ENCODE assay signal across 9 mouse cellular contexts in the genomic region with DNA sequence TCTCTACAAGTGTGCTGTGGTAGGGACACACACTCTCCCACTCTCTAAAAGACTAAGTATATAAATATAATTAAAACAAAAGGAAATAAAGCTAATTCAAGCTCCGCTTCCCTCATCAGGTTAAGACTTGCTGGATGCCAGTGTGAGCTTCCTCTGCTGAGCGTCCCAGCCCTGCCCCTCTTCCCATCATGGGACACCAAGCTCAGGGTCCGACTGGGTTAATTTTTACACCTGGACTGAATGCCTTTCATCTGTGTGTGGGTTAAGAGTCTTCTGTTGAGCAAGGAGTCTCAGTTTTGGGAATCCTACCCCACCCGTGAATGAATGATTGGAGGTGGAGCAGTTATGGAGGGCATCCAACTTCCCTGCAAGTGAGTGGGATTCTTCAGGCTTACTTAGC. TPM values are rescaled to one million over a fixed set of nuclear protein-coding genes. Genes with fewer than 3 reads are reported as not detected.
DNase-seq lines count a peak whose midpoint lies in the region; ATAC-seq and TF ChIP-seq lines count a peak whose summit lies in the region.
"Had no signal": no experiment of that assay in that cellular context is flagged by ENCODE, and none has a peak within 500 bp of the region (broad histone marks: within the 10 kb centered on the region; RNA-seq: fewer than 3 reads in every experiment).

No protein-coding gene starts in this region.

- peaks cover 30% of the 10 kb centered on the region for H3K4me1 ChIP-seq in lung, embryonic 14.5 days (ENCODE audit: insufficient read depth)
- peaks cover 19% of the 10 kb centered on the region for H3K4me1 ChIP-seq in hindbrain, embryonic 13.5 days (replicated peaks)
- peaks cover 45% of the 10 kb centered on the region for H3K4me1 ChIP-seq in limb, embryonic 13.5 days
- peaks cover 47% of the 10 kb centered on the region for H3K4me1 ChIP-seq in stomach, embryonic 15.5 days

- H3K27ac ChIP-seq in lung, embryonic 14.5 days (ENCODE audit: low read depth), result peak overlapping the region; percentile 89
- H3K27ac ChIP-seq in hindbrain, embryonic 13.5 days, result peak overlapping the region; percentile 67
- H3K27ac ChIP-seq in limb, embryonic 13.5 days, result peak overlapping the region; percentile 61; the same call in 1 of the 2 replicates
- H3K27ac ChIP-seq in stomach, embryonic 15.5 days, result peak overlapping the region; percentile 92

- H3K9me3 ChIP-seq in lung, embryonic 14.5 days (ENCODE audit: low read depth, low read length), result no peaks in the 10 kb centered on the region
- no peaks in the 10 kb centered on the region for H3K9me3 ChIP-seq in hindbrain, embryonic 13.5 days
- no peaks in the 10 kb centered on the region for H3K9me3 ChIP-seq in limb, embryonic 13.5 days
- H3K9me3 ChIP-seq in stomach, embryonic 15.5 days, result no peaks in the 10 kb centered on the region

- TF ChIP-seq CTCF in lung, embryonic 14.5 days (IDR thresholded peaks at IDR 0.05; ENCODE audit: low read depth), result no peak

- peak overlapping the region; percentile 32; the same call in 1 of the 2 replicates for H3K4me3 ChIP-seq in lung, embryonic 14.5 days (ENCODE audit: low read depth, low read length)
- peak overlapping the region; percentile 33 for H3K4me3 ChIP-seq in hindbrain, embryonic 13.5 days
- H3K4me3 ChIP-seq in limb, embryonic 13.5 days, result peak overlapping the region; percentile 36
- peak overlapping the region; percentile 25 for H3K4me3 ChIP-seq in stomach, embryonic 15.5 days (replicated peaks)

- peak overlapping the region; percentile 20; the same call in 1 of the 2 replicates for H3K9ac ChIP-seq in lung, embryonic 14.5 days
- peak overlapping the region; percentile 66 for H3K9ac ChIP-seq in hindbrain, embryonic 13.5 days
- peak overlapping the region; percentile 48; the same call in 1 of the 2 replicates for H3K9ac ChIP-seq in limb, embryonic 13.5 days
- H3K9ac ChIP-seq in stomach, embryonic 15.5 days, result no peak overlapping the region

- peak overlapping the region; percentile 67 for H3K4me2 ChIP-seq in lung, embryonic 14.5 days
- peak overlapping the region; percentile 56 for H3K4me2 ChIP-seq in hindbrain, embryonic 13.5 days
- H3K4me2 ChIP-seq in limb, embryonic 13.5 days (replicated peaks), result peak overlapping the region; percentile 66
- peak overlapping the region; percentile 54 for H3K4me2 ChIP-seq in stomach, embryonic 15.5 days

- H3K36me3 ChIP-seq in lung, embryonic 14.5 days (ENCODE audit: insufficient read depth), result no peaks in the 10 kb centered on the region
- H3K36me3 ChIP-seq in hindbrain, embryonic 13.5 days, result no peaks in the 10 kb centered on the region
- H3K36me3 ChIP-seq in limb, embryonic 13.5 days, result no peaks in the 10 kb centered on the region
- no peaks in the 10 kb centered on the region for H3K36me3 ChIP-seq in stomach, embryonic 15.5 days

- no peak for ATAC-seq in lung, embryonic 14.5 days (ENCODE audit: insufficient read depth)
- no peak; the same call in 1 of the 2 replicates for ATAC-seq in hindbrain, embryonic 13.5 days (ENCODE audit: low FRiP score)
- no peak for ATAC-seq in limb, embryonic 13.5 days (ENCODE audit: low FRiP score, low read depth)
- ATAC-seq in stomach, embryonic 15.5 days (ENCODE audit: insufficient read depth, low FRiP score, low read depth), result no peak
- no peak for ATAC-seq in granulocyte monocyte progenitor cell, adult 5-6 weeks (replicated peaks; ENCODE audit: poor library complexity, severe bottlenecking)
- no peak for ATAC-seq in megakaryocyte, adult 5-6 weeks (ENCODE audit: poor library complexity, severe bottlenecking)

- H3K27me3 ChIP-seq in lung, embryonic 14.5 days (ENCODE audit: insufficient read depth, low read length), result no peaks in the 10 kb centered on the region
- peaks cover 33% of the 10 kb centered on the region for H3K27me3 ChIP-seq in hindbrain, embryonic 13.5 days
- H3K27me3 ChIP-seq in limb, embryonic 13.5 days, result peaks cover 8% of the 10 kb centered on the region; the same call in 1 of the 2 replicates
- no peaks in the 10 kb centered on the region for H3K27me3 ChIP-seq in stomach, embryonic 15.5 days (replicated peaks)

- WGBS in lung, embryonic 14.5 days, result 56% methylated on average over 4 of the region's 4 CpGs
- WGBS in hindbrain, embryonic 13.5 days, result 58% methylated on average over 4 of the region's 4 CpGs
- 57% methylated on average over 4 of the region's 4 CpGs for WGBS in limb, embryonic 13.5 days
- WGBS in stomach, embryonic 15.5 days, result 55% methylated on average over 4 of the region's 4 CpGs

- DNase-seq in lung, embryonic 14.5 days, result no peak
- DNase-seq in lung, adult 18-20 months, result no peak
- DNase-seq in adrenal gland, adult 8-10 months, result no peak

RNA-seq across cellular contexts. Expression of a gene that starts 35.6 kb away (rescaled TPM):
- not detected in 2 replicates for polyA plus RNA-seq in lung, embryonic 14.5 days (2014; fragmentation: Nextera tagmentation; extraction: Ambion mirVana)
- polyA plus RNA-seq in hindbrain, embryonic 13.5 days (2015; fragmentation: Nextera tagmentation; extraction: Ambion mirVana), result not detected in 2 replicates
- polyA plus RNA-seq in limb, embryonic 13.5 days (2015; fragmentation: Nextera tagmentation; extraction: Ambion mirVana), result not detected in 2 replicates
- 0.18 TPM in 1 of 2 replicates, not detected in the other for polyA plus RNA-seq in stomach, embryonic 15.5 days (2015; fragmentation: Nextera tagmentation; extraction: Ambion mirVana)
- total RNA-seq in granulocyte monocyte progenitor cell, adult 5-6 weeks (2014; fragmentation: Nextera tagmentation), result not detected in 2 replicates
- total RNA-seq in granulocyte monocyte progenitor cell, adult 5-6 weeks (2017), result not detected in 2 replicates
- under 1 TPM in 1 of 4 experiments, not detected in 3; 0.49 TPM for total RNA-seq in adrenal gland, adult 8-10 months (2022)
- total RNA-seq in megakaryocyte, adult 5-6 weeks (2015), result not detected in 2 replicates
- not detected in 2 replicates for total RNA-seq in megakaryocyte, adult 5-6 weeks (2017)
- total RNA-seq: layer of hippocampus, postnatal 10 days had no signal
